Mouse (Mus musculus): ENCODE data around the gene Trip4.

The Trip4 gene

GRCm38 (mm10) chr9:65833640-65834039 lies 75.0 kb downstream of the Trip4 start:
- DNase-seq: no peak

GRCm38 (mm10) chr9:65833230-65833629 lies 75.4 kb downstream of the Trip4 start:
- DNase-seq: no peak

- no peak for DNase-seq
These were observed 76.6 kb downstream of the Trip4 start for GRCm38 (mm10) chr9:65832041-65832440.

GRCm38 (mm10) chr9:65831164-65831563 lies 77.4 kb downstream of the Trip4 start:
- no peak for DNase-seq

GRCm38 (mm10) chr9:65830255-65830654 lies 78.3 kb downstream of the Trip4 start:
- DNase-seq: no peak

- DNase-seq: no peak
These were observed 79.2 kb downstream of the Trip4 start for GRCm38 (mm10) chr9:65829410-65829809.

- DNase-seq: no peak
These were observed 80.1 kb downstream of the Trip4 start for GRCm38 (mm10) chr9:65828511-65828910.

- DNase-seq: no peak
These were observed 80.6 kb downstream of the Trip4 start for GRCm38 (mm10) chr9:65828016-65828403.

GRCm38 (mm10) chr9:65827344-65828015 lies 81.1 kb downstream of the Trip4 start, which contains the start of gene Zfp609:
Gene Zfp609 (minus strand): TSS chr9:65827564.
- DNase-seq: peak; percentile 91

- peak; percentile 49 for DNase-seq
These were observed 81.8 kb downstream of the Trip4 start for GRCm38 (mm10) chr9:65826588-65827343.

- DNase-seq: no peak
These were observed 82.4 kb downstream of the Trip4 start for GRCm38 (mm10) chr9:65826226-65826587.

GRCm38 (mm10) chr9:65823716-65824462 lies 84.7 kb downstream of the Trip4 start:
- DNase-seq: no peak

- DNase-seq: no peak
These were observed 86.6 kb downstream of the Trip4 start for GRCm38 (mm10) chr9:65822011-65822410.

GRCm38 (mm10) chr9:65820301-65820700 lies 88.3 kb downstream of the Trip4 start:
- no peak for DNase-seq

GRCm38 (mm10) chr9:65818402-65818801 lies 90.2 kb downstream of the Trip4 start:
- DNase-seq: no peak

- DNase-seq: no peak
These were observed 95.8 kb downstream of the Trip4 start for GRCm38 (mm10) chr9:65812841-65813240.

- DNase-seq: no peak
These were observed 96.8 kb downstream of the Trip4 start for GRCm38 (mm10) chr9:65811784-65812183.

GRCm38 (mm10) chr9:65807818-65808217 lies 100.8 kb downstream of the Trip4 start:
- DNase-seq: no peak

- DNase-seq: no peak
These were observed 101.3 kb downstream of the Trip4 start for GRCm38 (mm10) chr9:65807251-65807650.

GRCm38 (mm10) chr9:65799770-65800169 lies 108.8 kb downstream of the Trip4 start:
- no peak for DNase-seq

- DNase-seq: no peak
These were observed 112.9 kb downstream of the Trip4 start for GRCm38 (mm10) chr9:65795651-65796050.

GRCm38 (mm10) chr9:65794313-65794712 lies 114.3 kb downstream of the Trip4 start:
- DNase-seq: peak; percentile 25

GRCm38 (mm10) chr9:65793506-65793905 lies 115.1 kb downstream of the Trip4 start:
- no peak for DNase-seq

GRCm38 (mm10) chr9:65793086-65793485 lies 115.5 kb downstream of the Trip4 start:
- no peak for DNase-seq

Measured in kidney, adult 11 months (tissue).